Mouse (Mus musculus) thymus, adult 2 months (tissue): Measurements from ENCODE around the gene Stra6l. TPM values are rescaled to one million over a fixed set of nuclear protein-coding genes. Genes with fewer than 3 reads are reported as not detected.
A peak's percentile ranks its signal among the peaks of the same experiment; 100 is the strongest.

Source experiments
- DNase-seq: peaks from one replicate; pipeline ENCODE4 v3.0.0; 2021
- H3K27ac ChIP-seq: fragments of 200-500 bp; 2 replicates; pipeline ENCODE4 v1.5.1; 2012; ENCODE audit warnings: low read length, control low read depth; ENCODE audit not compliant: control insufficient read depth, insufficient read depth
- H3K27me3 ChIP-seq: fragments of 200-500 bp; 2 replicates; pipeline ENCODE4 v1.6.1; 2012; ENCODE audit warnings: mild to moderate bottlenecking, low read length, moderate library complexity, mixed read lengths; ENCODE audit not compliant: control insufficient read depth, insufficient read depth
- H3K36me3 ChIP-seq: fragments of 200-500 bp; 2 replicates; pipeline ENCODE4 v1.6.1; 2012; ENCODE audit warnings: mild to moderate bottlenecking, low read length, moderate library complexity; ENCODE audit not compliant: control insufficient read depth, insufficient read depth
- H3K4me1 ChIP-seq: fragments of 200-500 bp; replicated peaks from 2 replicates; pipeline ENCODE4 v1.6.1; 2012; ENCODE audit warnings: low read length; ENCODE audit not compliant: control insufficient read depth, insufficient read depth
- H3K4me3 ChIP-seq: fragments of 200-500 bp; 2 replicates; pipeline ENCODE4 v1.5.1; 2012; ENCODE audit warnings: mild to moderate bottlenecking, low read length, control low read depth, moderate library complexity; ENCODE audit not compliant: control insufficient read depth, insufficient read depth
- CTCF ChIP-seq: fragments of 200-500 bp; IDR thresholded peaks from 2 replicates; pipeline ENCODE4 v1.5.1; 2012; ENCODE audit warnings: mild to moderate bottlenecking, control low read depth, low read length, moderate library complexity, borderline replicate concordance; ENCODE audit not compliant: control insufficient read depth, poor library complexity, insufficient read depth; ENCODE audit errors: extremely low read depth
- POLR2A ChIP-seq: fragments of 200-500 bp; IDR thresholded peaks from 2 replicates; pipeline ENCODE4 v1.6.1; 2012; ENCODE audit warnings: mild to moderate bottlenecking, low read length, control low read depth, moderate library complexity; ENCODE audit not compliant: control insufficient read depth, poor library complexity, insufficient read depth; ENCODE audit errors: extremely low read depth
- WGBS: fragments of 180-500 bp; shearing (Covaris S2); methylation state at CpG from one replicate; pipeline ENCODE4 v1.1.7; 2018; 5-methylcytosine and 5-hydroxymethylcytosine counted together
- polyA plus RNA-seq: library from polyadenylated mRNA; depleted of rRNA; stranded (reverse); fragments of >200 nt; gene quantifications from 2 replicates; pipeline ENCODE4 v1.2.3, GENCODE M21; 2012; rRNA removed

The Stra6l gene
- polyA plus RNA-seq: 1.3 and 1.7 TPM in 2 replicates

DNA sequence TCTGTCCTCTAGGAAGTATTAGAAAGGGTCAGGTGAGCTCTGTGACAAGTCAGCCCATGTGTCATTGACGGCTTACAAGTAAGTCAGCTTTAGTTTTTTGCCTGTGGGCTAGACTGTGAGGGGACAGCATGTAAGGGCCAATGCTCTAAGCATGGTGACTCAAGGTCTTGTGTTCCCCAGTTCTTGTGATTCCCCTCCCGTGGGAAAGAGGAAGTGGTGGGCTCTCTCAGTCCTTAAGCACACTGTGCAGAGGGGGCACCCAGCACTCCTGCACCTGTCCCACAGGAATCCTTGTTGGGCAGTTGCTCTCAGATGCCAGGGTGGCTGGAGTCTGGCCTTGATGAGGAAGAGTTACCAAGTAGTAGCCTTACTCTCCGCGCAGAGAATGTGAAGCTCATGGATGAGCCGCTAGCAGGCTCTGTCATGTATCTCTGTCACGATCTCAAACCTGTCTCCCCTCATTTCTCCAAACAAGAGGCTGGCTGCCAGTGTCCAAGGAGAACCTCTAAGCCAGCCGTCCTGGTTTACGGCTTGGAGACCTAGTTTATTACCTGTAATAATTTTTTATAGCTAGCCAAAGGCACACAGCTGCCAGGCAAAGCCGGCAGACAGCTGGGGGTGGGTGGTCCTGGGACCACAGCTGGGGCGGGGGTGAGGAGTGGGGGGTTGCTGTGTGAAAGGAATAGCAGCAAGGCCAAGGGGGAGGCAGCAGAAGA, at the start of gene Stra6l:
Gene Stra6l (plus strand): TSS at position 556 of the 716 bp plus-strand sequence.
- 50% methylated on average over 10 of the region's 10 CpGs for WGBS
- Histone ChIP-seq H3K36me3 (no peaks in the 10 kb centered on the region), H3K27me3 (no peaks in the 10 kb centered on the region), H3K4me1 (no peaks in the 10 kb centered on the region), H3K27ac (no peak within 1 kb of the TSS), H3K4me3 (no peak within 1 kb of the TSS)
- TF ChIP-seq CTCF (no peak), POLR2A (no peak)
- DNase-seq: no peak

DNA sequence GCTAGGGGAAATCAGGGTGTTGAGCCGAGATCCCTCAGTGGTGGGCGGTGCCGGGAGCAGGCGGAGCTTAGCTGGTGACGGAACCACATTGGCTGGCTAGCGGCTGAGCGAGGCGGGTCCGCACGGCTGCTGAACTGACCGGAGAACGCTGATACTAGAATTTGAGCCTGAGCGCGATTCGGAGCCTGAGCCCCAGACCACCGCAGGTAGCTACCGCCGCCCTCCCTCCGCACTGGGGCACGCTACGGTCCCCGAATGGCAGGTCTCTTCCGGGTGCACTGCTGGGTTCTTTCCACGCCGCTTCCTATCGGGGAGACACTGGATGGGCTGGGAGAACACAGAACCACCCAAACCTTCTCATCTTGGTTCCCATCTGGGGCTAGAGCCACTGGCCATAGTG, 49.5 kb upstream of the Stra6l start, which contains the start of gene Aldh1b1:
Gene Aldh1b1 (plus strand): TSS at position 59 of the 400 bp plus-strand sequence.
- TF ChIP-seq POLR2A: no peak
- TF ChIP-seq CTCF: no peak
- no peaks in the 10 kb centered on the region for H3K36me3 ChIP-seq
- WGBS: under 1% methylated on average over 26 of the region's 26 CpGs
- peak; percentile 64 for DNase-seq
- peak within 1 kb of the TSS; percentile 91 for H3K4me3 ChIP-seq
- H3K27me3 ChIP-seq: no peaks in the 10 kb centered on the region
- H3K27ac ChIP-seq: no peak within 1 kb of the TSS
- H3K4me1 ChIP-seq: peaks cover 13% of the 10 kb centered on the region

DNA sequence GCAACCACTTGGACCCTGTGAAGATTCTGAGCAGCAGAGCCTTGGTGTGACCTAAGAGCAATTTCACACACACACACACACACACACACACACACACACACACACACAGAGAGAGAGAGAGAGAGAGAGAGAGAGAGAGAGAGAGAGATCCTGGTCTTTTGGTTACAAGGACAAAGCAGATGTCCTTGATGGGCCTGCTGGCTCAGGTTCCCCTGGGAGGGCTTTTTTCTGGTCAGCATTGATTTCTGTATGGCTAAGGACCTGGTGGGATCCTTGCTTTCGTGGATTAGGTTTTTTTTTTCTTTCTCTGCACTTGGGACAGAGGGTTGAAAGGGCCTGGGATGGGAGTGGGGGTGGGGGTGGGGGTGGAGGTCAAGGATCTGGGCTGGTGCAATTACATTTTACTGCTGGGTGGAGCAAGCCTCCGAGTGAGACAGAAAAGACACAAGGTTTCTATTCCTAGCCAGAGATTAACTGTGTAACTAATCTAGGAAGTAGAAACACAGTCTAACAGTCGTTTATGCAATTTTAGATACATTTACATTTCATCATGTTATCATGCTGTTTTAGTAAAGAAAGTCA, 48.4 kb upstream of the Stra6l start:
- no peaks in the 10 kb centered on the region for H3K36me3 ChIP-seq
- 29% methylated on average over 3 of the region's 3 CpGs for WGBS
- DNase-seq: no peak

DNA sequence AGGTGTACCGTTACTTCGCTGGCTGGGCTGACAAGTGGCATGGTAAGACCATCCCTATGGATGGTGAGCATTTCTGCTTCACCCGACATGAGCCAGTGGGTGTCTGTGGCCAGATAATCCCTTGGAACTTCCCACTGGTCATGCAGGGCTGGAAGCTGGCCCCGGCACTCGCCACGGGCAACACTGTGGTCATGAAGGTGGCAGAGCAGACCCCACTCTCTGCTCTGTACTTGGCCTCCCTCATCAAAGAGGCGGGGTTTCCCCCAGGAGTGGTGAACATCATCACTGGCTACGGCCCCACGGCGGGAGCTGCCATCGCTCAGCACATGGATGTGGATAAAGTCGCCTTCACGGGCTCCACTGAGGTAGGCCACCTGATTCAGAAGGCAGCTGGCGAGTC, 45.6 kb upstream of the Stra6l start:
- Histone ChIP-seq H3K4me1 (peaks cover 9% of the 10 kb centered on the region), H3K27me3 (no peaks in the 10 kb centered on the region), H3K36me3 (no peaks in the 10 kb centered on the region), H3K27ac (no peak overlapping the region), H3K4me3 (no peak overlapping the region)
- no peak for DNase-seq
- no peak for TF ChIP-seq CTCF
- TF ChIP-seq POLR2A: no peak
- 96% methylated on average over 14 of the region's 14 CpGs for WGBS

More for the DNA sequence above, 48.4 kb upstream of the Stra6l start:
- Histone ChIP-seq H3K27ac (no peak overlapping the region), H3K27me3 (no peaks in the 10 kb centered on the region), H3K4me3 (no peak overlapping the region), H3K4me1 (peaks cover 13% of the 10 kb centered on the region)
- TF ChIP-seq CTCF (no peak), POLR2A (no peak)

DNA sequence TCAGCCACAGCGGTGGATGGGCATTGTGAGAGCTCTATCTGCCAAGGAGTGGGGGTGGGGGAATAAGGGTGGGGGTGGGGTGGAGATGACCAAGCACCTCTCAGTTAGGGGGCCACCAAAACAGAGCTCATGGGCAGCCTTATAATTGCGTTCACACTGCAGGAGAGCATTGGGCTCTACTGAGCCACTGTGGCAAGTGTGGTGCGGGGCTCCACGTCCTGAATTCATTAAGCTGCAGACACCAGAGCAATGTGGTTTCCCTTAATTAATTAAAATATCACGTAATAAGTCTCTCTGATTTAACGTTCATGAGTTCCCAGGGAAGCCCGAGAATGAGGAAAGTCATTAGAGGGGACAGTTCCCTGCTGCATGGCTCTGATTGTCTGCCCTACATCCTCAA, 40.4 kb upstream of the Stra6l start:
- 83% methylated on average over 7 of the region's 7 CpGs for WGBS
- TF ChIP-seq CTCF: no peak
- no peak for TF ChIP-seq POLR2A
- H3K27me3 ChIP-seq: no peaks in the 10 kb centered on the region

DNA sequence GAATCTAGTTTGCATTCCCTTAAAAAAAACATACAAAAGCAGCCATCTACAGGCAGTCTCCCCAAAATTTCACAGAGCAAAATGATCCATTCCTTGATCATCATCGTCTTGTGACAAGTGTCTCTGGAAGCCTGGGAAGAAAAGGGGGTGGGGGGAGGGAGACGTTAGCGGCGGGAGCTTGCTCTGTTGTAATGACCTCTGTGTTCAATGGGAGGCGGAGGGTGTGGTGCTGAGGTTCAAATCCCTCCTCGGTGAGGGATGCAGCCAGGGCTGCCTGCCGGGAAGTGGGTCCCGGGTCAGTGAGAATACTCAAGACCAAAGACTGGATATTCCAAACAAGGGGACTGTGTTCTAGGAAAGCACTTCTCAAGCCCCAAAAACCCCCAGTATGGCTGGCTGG, 37.2 kb upstream of the Stra6l start:
- no peaks in the 10 kb centered on the region for H3K36me3 ChIP-seq
- H3K4me1 ChIP-seq: no peaks in the 10 kb centered on the region
- DNase-seq: no peak
- H3K27me3 ChIP-seq: no peaks in the 10 kb centered on the region
- H3K27ac ChIP-seq: no peak overlapping the region
- WGBS: 79% methylated on average over 8 of the region's 8 CpGs
- TF ChIP-seq POLR2A (no peak), CTCF (no peak)
- no peak overlapping the region for H3K4me3 ChIP-seq

More for the DNA sequence above, 40.4 kb upstream of the Stra6l start:
- Histone ChIP-seq H3K36me3 (no peaks in the 10 kb centered on the region), H3K4me1 (no peaks in the 10 kb centered on the region), H3K4me3 (no peak overlapping the region), H3K27ac (no peak overlapping the region)
- no peak for DNase-seq

DNA sequence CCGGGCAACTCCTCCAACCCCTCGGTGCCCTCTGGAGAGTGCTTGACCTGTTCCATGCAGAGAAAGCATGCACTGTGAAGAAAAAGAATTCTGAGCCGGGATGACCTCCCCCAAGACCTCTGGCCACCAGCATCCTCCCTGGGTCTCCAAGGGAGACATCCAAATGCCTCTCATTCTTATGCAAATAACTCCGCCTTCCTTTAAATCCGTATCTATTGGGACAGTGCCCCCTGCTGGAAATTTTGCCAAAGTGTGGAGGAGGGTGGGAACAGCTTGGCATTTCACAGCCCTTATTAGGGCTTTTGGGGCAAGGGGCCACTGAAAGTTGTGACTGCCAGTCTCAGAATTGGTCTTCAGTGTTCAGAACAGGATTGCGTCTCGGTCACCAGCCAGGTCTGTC, 32.9 kb upstream of the Stra6l start:
- TF ChIP-seq CTCF: no peak
- no peak for TF ChIP-seq POLR2A
- 64% methylated on average over 7 of the region's 7 CpGs for WGBS
- no peak overlapping the region for H3K4me3 ChIP-seq
- H3K27ac ChIP-seq: no peak overlapping the region; the same call in 1 of the 2 replicates
- peak; percentile 36 for DNase-seq
- H3K4me1 ChIP-seq: peaks cover 8% of the 10 kb centered on the region; the same call in 1 of the 2 replicates
- H3K27me3 ChIP-seq: no peaks in the 10 kb centered on the region
- no peaks in the 10 kb centered on the region for H3K36me3 ChIP-seq
